Mouse (Mus musculus) bone marrow, adult 2 months (tissue): Measurements from ENCODE around the gene Ppp1r1c.

Experiments used
- CTCF ChIP-seq: fragments of 200-500 bp; IDR thresholded peaks from 2 replicates; pipeline ENCODE4 v1.5.1; 2011; ENCODE audit warnings: low read length, control low read depth; ENCODE audit not compliant: control insufficient read depth, insufficient read depth
- POLR2A ChIP-seq: fragments of 200-500 bp; IDR thresholded peaks from 2 replicates; pipeline ENCODE4 v1.6.1; 2011; ENCODE audit warnings: low read depth, mild to moderate bottlenecking, control low read depth, low read length, borderline replicate concordance; ENCODE audit not compliant: control insufficient read depth

- TF ChIP-seq POLR2A (no peak), CTCF (no peak)
These were observed 55.3 kb downstream of the Ppp1r1c start for GRCm38 (mm10) chr2:79762723-79763388.
